24 mouse cellular contexts compared by ENCODE assay signal in the genomic region with DNA sequence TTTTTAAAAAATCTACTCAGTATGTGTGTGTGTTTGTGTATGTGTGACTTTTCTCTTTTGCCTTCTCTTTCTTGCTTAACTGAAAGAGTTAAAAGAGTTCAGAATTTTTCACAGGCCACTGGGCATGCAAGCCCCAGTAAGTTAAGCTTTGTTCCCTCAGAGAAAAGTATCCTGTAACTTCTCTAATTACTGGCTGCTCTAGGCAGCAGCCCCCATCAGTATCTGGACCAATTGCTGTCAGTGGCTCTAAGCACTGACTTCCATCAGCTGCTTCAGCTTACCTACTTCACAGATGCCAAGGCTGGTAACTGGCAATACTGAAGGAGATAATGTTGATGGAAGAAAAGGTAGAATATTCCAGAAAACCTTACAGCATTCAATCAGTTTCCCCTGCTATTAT.
DNase-seq lines count a peak whose midpoint lies in the region; ATAC-seq lines count a peak whose summit lies in the region.
"Had no signal": no experiment of that assay in that cellular context is flagged by ENCODE, and none has a peak within 500 bp of the region (broad histone marks: within the 10 kb centered on the region; RNA-seq: fewer than 3 reads in every experiment).

No protein-coding gene starts in this region.

- DNase-seq in embryo, embryonic 10.5 days (ENCODE audit: low spot score) = peak; percentile 3
- no peak for DNase-seq in embryo, embryonic 11 days
- no peak for DNase-seq in kidney, adult 11 months
- peak; percentile 60 for DNase-seq in retina, embryonic 14.5 days (ENCODE audit: low spot score)
- DNase-seq in spleen, adult 12 weeks (ENCODE audit: low spot score) = no peak
- DNase-seq: adrenal gland, postnatal 10 days; adrenal gland, postnatal 36 days; B cell, adult 2 months; cerebellum, adult 18-20 months; cerebellum, adult 9-10 months; cerebellum, postnatal 14 days; forebrain, postnatal 0 days; gastrocnemius, adult 2 months; gastrocnemius, postnatal 14 days; heart, adult 11 months had no signal

- H3K9ac ChIP-seq in kidney, embryonic 16.5 days (replicated peaks; ENCODE audit: low read length) = no peak overlapping the region
- H3K9ac ChIP-seq: embryonic facial prominence, embryonic 15.5 days; forebrain, postnatal 0 days; hindbrain, embryonic 12.5 days; hindbrain, embryonic 15.5 days had no signal

- H3K4me3 ChIP-seq in kidney, embryonic 16.5 days (ENCODE audit: low read length) = no peak overlapping the region
- H3K4me3 ChIP-seq: embryonic facial prominence, embryonic 15.5 days; gastrocnemius, adult 2 months; hindbrain, embryonic 12.5 days; hindbrain, embryonic 15.5 days had no signal

- peak; percentile 82; the same call in 1 of the 2 replicates for ATAC-seq in kidney, embryonic 16.5 days (ENCODE audit: low FRiP score, low TSS enrichment)
- ATAC-seq: forebrain, embryonic 14.5 days; forebrain, postnatal 0 days; Patski had no signal

- H3K36me3 ChIP-seq in kidney, embryonic 16.5 days (ENCODE audit: insufficient read depth, low read length) = no peaks in the 10 kb centered on the region
- H3K36me3 ChIP-seq: embryonic facial prominence, embryonic 15.5 days; G1E; hindbrain, embryonic 12.5 days; hindbrain, embryonic 15.5 days had no signal

- no peaks in the 10 kb centered on the region for H3K27me3 ChIP-seq in kidney, embryonic 16.5 days (ENCODE audit: insufficient read depth, low read length)
- H3K27me3 ChIP-seq: CH12.LX; embryonic facial prominence, embryonic 15.5 days; hindbrain, embryonic 12.5 days; hindbrain, embryonic 15.5 days; Patski had no signal

- H3K4me1 ChIP-seq in kidney, embryonic 16.5 days (ENCODE audit: insufficient read depth, low read length) = no peaks in the 10 kb centered on the region
- H3K4me1 ChIP-seq: embryonic facial prominence, embryonic 15.5 days; hindbrain, embryonic 12.5 days; hindbrain, embryonic 15.5 days had no signal

- H3K9me3 ChIP-seq in kidney, embryonic 16.5 days (ENCODE audit: low read length) = no peaks in the 10 kb centered on the region
- H3K9me3 ChIP-seq: embryonic facial prominence, embryonic 15.5 days; G1E; hindbrain, embryonic 12.5 days; hindbrain, embryonic 15.5 days had no signal

- no peak overlapping the region for H3K4me2 ChIP-seq in kidney, embryonic 16.5 days (replicated peaks; ENCODE audit: low read depth, low read length)
- H3K4me2 ChIP-seq: embryonic facial prominence, embryonic 15.5 days; heart, embryonic 11.5 days; hindbrain, embryonic 12.5 days; hindbrain, embryonic 15.5 days had no signal

- H3K27ac ChIP-seq in kidney, embryonic 16.5 days (ENCODE audit: low read length) = no peak overlapping the region
- H3K27ac ChIP-seq: embryonic facial prominence, embryonic 15.5 days; gastrocnemius, adult 2 months; hindbrain, embryonic 12.5 days; hindbrain, embryonic 15.5 days had no signal

Comparison
In these comparisons a context has a peak if more than half of its experiments do, and no peak if none do; other contexts are left out.
1. DNase-seq: peak in embryo, embryonic 10.5 days (single experiment) and retina, embryonic 14.5 days (single experiment); none in embryo, embryonic 11 days (single experiment), kidney, adult 11 months (single experiment) and spleen, adult 12 weeks (single experiment).